Mouse (Mus musculus): ENCODE measurements around the gene Sulf2.

Gene Sulf2

DNA sequence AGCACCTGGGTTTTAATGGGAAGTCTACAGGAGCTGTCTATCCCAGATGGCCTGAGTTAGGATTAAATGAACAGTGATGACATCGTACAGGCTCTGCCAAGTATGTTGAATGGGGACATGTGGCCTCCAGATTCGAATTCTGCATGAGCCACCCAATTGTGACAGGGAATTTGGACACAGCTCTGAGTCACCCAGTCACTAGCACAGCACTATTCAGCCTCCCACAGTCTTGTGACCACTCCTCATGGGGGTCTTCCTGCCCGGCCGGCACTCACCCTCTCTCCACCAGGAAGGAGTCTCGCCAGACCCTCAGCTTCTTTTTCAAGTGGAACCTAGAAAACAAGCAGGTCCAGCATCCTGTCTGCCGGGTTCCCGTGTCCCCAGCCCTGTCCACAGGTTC lies 71.4 kb downstream of the Sulf2 start:
- DNase-seq = no peak

DNA sequence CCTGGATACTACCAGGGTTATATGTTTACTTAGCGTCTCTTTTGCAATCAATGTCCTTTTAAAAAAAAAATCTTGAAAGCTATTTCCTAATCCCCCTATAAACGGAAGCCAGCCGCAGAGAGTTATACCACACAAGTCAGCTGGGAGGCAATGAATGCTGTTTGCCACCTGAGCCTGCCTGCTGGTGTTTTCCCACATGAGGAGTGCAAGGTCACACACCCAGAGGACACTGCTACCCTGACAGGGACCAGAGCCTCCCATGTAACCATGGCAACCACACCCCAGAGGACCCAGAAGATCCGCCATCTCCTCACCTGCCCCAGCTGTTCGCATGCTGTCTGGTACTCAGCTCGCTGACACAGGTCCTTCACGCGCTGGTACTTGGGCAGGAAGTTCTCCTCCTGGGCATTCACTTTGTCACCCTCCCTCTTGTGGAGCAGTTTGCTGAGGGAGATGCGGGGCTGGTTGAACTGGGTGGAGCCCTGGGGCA lies 71.9 kb downstream of the Sulf2 start:
- DNase-seq = no peak

DNA sequence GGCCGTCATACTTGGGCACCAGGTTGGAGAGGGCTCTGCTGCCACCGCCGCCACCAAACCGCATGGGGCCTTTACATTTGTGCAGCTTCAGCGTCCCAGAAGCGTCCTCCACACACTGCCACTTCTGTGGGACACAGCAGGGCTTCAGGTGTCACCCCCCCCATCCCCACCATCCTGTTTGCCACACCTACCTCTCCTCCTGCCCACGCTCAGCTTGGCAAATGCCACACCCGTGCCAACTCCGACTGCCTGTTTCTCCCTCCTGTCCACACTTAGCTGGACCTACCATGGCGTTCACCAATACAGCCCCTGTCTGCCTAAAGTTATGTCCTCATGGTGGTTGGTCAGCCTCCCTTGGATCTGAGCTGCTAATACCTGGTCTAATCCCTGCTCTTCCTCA lies 72.8 kb downstream of the Sulf2 start:
- DNase-seq = no peak

DNA sequence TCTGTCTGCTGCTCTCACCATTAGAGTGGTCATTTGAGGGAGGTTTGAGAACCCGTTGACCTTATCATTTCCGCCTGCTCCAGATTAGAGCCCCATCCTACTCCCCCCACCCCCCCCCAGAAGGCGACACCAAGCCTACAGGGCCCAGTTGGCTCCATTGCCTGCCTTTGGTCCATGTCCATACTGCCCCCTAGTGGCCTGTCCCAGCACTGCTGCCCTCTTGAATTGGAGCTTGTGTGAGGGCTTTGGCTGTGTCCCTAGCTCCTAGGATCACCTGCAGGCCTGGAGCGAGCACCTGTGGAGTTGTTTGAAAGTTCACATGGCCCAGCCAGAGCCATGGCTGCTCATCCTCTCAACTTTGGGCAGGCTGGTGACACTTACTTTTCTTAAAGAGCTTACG lies 73.3 kb downstream of the Sulf2 start:
- DNase-seq = peak; percentile 79 to 89

DNA sequence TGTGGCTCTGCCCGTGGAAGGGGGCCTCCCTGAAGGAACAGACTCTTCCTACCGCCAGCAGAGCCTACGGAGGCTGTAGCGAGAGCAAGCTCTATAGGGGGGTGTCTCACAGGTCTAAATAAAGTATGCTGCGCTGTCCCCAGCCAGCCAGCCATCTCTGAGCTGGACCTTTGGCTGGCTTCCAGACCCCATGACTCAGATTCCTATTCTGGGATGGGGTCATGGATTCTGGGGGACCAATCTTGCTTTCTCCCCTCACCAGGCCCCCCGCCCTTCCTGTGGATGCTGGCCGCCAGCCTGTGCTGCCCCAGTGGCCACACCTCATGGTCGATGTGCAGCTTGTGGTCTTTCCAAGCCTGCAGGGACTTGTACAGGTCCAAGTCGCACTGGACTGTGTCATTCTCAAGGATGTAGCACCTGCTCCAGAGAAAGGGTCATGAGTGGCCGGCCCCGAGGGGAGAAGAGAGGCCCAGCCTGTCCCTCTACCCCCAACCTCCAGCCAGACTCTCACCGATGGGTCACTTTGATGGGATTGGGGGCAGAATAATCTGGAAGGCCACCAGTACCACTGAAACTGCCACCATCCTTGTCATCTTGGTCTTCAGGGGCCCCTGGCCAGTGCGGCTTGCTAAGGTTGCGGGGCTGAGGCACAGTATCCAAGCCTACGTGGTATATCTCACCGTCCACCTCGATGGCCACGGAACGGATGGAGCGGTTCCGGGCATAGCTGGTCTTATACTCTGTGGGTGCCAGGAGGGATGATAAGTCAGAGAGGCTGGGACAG lies 74.3 kb downstream of the Sulf2 start:
- no peak for DNase-seq

DNA sequence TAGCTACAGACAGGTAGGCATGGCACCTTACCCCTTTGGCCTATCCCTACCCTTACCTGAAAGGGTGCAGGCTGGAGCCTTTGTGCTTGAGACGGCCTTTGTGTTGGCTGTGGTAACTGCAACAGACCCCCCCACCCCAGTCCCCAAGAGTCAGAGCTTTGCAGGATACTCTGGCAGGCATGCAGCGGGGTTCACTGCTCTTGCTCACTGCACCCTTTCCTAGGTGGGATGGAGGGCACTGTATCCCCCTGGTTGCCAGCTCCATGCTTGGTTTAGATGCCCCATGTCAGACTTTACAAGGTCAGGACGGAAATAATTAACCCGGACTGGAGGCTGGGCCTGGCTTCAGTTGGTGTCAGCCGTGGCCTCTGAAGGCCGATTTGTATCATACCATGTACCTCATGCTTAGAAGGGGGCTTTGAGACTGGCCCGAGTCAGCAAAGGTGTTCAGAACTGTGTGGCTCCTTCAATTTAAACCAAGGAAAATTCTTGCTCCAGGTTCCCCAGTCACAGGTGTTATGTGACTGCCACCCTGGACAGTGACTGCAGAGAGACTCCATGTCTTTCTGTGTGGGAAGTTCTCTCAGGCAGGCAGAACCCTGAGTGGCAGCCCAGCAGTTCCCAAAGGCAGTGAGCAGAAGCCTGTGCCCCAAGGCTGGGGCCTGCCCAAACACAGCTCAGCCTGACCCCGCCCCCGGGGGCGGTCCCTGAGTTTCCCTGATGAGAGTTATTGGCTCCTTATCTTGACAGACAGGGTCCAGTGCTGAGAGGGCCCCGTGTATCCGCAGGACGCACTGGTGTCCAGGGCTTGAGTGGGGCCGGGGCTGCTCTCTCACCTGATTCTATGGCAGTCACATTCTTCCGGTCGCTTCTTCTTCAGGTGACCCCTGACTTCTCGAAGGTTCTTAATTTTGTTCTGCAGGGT lies 75.2 kb downstream of the Sulf2 start:
- no peak for DNase-seq

DNA sequence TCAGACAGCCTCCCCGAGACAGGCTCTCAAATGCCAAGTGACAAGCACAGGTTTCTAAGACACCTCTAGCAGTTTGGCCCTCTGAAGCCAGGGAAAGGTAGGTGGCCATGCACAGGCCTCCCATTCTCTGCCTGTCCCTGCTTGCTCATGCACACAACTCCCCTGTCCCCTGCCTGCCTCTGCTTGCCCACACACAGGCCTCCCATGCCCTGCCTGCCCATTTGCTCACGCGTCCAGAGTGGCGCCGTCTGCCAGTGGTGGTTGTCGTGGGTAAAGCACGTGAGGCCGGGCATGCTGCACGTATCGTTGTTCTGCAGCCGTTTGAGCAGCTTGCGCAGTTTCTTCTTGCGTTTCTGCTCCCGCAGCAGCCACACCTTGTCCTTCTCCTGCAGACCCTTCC lies 76.2 kb downstream of the Sulf2 start:
- DNase-seq = no peak

DNA sequence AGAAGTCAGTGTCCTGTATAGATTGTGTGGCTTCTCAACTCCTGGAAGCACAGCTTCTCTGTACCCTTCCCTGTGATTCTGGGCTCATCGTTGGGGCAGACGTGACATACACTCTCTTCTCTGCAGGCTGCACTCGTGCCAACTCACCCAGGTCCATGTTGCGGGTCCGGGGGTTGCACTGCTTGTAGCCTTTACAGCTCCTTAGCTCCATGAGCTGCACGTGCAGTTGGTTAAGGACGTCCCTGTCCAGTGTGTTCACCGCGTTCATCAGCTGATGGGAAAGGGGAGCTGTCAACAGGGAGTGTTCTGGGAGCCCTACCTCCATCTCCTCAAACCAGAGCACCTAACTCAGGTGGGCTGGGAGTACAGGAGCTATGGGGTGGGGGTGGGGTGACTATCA lies 78.1 kb downstream of the Sulf2 start:
- DNase-seq = no peak

DNA sequence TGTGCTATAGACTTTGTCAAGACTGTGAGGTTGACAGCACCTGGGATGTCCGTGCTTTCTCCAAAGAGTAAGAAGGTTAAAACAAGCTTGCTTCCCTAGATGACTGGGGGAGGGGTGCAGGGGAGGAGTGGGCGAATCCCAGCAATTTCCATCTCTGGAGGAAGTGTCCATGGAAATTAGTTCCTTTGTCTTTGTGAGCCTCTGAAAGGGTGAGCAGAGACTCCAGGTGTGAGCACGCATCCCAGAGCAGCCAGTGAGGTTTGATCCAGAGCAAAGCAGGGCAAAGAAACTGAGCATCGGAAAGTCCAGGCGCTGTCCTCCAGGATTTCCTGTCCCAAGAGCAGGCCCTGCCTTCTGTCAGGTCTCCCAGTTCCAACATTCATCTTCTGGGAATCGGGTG lies 81.1 kb downstream of the Sulf2 start:
- DNase-seq = no peak

DNA sequence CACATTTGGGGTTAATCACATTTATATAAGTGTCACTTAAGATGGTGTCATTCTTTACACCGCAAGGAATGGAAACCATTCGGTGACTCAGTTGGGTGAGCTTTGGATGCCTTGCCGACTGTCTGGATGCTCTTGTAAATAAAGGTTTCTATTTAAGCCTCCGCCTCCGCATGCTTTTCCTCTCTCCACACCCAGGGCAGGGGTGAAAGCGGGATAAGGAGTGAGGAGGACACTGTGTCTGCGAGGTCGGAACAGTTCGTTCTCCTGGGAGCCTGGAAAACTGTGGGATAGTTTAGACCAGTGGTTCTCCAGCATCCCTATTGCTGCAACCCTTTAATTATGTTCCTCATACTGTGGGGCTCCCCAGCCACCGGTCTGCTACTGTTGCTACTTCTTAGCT lies 82.4 kb downstream of the Sulf2 start:
- DNase-seq = no peak

DNA sequence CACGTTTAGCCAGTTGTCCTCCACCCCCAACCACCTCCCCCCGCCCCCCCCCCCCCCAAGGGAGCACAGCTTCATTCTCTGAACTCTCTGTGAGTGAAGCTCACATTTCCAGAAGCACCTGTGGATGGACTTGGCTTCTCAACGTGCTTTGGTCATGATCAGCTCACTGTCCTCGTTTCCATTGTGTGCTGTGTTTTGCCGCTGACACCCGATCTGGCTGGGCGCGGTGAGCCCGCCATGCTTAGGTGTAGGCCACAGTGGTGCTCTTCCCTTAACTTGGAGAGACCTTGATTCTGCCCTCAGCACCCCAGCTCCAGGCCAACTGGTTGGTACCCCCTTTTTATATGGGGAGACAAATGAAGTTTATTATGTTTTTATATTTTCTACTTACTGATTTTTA lies 83.6 kb downstream of the Sulf2 start:
- DNase-seq = no peak

DNA sequence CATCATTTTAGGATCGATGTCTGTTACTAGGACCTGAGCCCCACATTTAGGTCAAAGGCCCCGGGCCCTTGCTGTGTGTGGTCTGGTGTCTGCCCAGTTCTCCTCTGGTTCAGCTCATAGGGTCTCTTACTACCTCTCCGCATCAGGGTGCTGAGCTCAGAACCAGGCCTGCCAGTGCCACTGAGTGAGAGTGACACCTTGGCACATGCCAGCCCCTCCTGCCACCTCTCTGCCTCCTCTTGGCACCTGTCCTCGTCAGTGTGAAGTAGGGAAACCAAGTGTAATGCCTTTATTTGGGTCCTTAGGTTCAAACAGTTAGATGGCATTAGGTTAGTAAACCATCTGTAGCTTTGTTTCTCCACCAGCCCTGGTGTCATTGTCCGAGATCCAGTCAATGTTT lies 84.0 kb downstream of the Sulf2 start:
- no peak for DNase-seq

DNA sequence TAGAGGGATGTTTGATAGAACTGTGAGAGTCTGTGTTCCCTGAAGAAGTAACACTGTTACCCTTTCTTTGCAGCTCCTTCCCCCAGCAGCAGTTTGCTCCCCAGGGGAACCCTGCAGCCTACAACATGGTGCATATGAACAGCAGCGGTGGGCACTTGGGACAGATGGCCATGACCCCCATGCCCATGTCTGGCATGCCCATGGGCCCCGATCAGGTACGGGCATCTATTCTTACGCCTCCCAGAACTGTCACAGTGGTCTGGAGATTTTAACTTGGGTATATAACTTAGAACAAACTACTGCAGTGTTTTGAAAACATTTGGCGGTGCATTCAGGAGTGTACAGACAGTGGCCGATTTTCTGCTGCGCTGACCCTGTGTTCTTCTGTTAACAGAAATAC lies 85.7 kb downstream of the Sulf2 start:
- no peak for DNase-seq

DNA sequence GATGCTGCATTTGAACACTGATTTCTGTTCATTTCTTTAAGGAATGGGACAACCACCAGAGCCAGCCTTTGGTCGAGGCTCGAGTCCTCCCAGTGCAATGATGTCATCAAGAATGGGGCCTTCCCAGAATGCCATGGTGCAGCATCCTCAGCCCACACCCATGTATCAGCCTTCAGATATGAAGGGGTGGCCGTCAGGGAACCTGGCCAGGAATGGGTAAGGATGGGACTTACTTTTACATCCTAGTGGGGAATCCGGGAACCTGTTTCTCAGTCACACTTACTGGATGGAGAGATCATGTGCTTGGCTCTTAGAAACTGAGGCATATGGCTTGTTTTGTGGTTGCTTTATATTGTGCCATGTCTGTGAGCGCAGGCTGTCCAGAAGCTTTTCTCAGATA lies 86.3 kb downstream of the Sulf2 start:
- DNase-seq = no peak

DNA sequence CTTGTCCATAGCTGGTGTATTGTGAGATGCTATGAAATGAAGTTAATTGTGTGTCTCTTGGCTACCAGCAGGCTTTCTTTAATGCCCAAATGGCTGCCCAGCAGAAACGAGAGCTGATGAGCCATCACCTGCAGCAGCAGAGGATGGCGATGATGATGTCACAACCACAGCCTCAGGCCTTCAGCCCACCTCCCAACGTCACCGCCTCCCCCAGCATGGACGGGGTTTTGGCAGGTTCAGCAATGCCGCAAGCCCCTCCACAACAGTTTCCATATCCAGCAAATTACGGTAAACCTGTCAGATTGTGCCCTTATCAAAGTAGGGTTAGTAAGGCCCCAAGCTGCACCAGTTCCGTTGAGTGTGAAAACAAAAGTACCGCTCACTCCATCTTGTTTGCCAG lies 87.2 kb downstream of the Sulf2 start:
- no peak for DNase-seq

DNA sequence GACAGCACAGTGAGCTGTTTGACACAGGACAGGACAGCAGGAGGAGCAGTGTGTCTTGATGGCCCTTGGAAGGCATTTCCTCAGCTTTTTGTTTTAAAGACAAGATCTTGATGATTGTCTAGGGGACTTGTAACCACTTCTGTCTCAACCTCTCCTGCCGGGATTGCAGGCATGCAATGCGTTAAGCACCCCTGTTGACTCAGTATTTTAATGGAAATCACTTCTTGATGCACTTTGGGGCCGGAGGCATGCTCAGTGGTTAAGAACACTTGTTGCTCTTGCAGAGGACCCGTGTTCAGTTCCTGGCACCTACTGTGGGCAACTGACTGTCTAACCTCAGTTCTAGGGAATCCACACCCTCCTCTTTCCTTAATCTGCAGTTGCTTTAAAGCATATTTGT lies 89.0 kb downstream of the Sulf2 start:
- no peak for DNase-seq

DNA sequence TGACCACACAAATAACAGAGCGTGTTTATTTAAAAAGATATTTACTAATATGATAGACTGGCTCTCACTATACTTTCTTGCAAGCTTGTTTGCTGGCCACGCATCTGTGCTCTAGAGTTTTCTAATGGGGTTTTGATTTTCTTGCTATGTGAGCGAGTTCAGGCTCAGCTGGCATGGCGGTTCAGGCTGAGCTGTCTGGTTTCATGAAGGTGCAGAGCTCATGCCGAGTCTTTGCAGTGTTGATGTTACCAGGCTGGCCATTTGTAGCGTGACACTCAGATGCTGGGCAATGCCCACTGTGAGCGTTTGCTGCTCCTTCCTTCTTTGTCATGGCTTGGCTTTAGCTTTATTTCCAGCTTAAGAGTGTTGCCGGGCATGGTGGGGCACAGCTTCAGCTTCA lies 93.0 kb downstream of the Sulf2 start:
- no peak for DNase-seq

DNA sequence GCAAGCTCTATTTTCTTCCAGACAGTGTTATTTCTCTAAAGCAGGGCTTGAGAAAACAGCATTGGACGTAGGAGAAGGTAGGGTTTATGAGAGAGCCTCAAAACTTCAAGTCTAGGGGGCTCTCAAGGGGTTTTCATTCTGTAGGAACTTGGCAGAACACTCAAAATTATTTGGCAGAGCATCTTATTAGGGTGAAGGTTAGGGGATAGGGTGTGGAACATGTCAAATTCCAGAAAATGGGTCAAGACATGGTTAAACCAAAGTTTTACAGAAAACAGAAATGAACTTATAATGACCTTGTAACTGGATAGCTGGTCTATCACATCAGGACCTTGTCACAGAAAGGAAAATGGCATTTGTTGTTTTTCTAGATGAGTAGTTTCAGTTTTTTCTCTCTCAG lies 93.5 kb downstream of the Sulf2 start:
- no peak for DNase-seq

DNA sequence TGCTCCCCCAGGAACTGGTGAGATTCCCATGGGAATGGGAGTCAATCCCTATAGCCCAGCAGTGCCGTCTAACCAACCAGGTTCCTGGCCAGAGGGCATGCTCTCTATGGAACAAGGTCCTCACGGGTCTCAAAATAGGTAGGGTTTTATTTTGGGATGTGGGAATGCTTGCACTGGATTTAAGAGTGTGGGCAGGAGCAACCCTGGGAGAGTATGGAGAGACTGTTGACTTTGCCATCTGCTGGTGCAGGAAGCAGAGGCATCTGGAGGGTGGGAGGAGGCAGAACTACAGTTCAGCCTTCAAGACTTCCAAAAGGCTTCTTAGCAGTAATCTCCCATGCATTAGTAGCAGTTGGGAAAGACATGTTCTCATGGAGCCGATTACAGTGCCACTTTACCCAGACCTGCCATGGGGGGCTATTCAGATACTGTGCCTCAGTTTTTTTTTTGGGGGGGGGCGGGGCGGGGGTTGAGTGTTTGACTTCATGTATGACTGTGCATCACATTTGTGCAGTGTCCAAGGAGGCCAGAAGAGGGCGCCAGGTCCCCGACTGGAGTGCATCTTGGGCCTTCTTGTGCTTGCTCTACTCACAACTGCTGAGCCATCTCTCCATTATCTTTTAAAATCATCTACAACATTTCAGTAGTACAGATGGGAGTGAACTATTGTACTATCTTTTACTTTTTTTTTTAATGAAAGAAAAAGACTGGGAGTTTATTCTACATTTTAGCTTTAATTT lies 95.6 kb downstream of the Sulf2 start:
- DNase-seq = peak; percentile 50 to 72

DNA sequence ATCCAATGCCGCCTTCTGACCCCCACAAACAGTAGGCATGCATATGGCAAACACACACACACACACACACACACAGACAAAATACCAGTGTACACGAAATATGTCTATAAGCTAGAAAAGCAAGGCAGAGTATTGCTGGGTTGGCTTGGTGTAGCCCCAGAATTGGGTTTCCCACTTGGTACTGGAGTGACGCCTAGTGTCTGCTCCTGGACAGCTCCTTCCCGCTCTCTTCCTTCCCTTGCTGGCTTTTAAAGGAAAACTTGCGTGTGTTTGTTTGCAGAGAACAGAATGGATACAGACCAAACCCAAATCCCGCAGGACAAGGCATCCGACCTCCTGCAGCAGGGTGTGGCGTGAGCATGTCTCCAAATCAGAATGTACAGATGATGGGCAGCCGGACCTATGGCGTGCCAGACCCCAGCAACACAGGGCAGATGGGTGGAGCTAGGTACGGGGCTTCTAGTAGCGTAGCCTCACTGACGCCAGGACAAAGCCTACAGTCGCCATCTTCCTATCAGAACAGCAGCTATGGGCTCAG lies 101.4 kb downstream of the Sulf2 start:
- DNase-seq = peak; percentile 19 to 21

DNA sequence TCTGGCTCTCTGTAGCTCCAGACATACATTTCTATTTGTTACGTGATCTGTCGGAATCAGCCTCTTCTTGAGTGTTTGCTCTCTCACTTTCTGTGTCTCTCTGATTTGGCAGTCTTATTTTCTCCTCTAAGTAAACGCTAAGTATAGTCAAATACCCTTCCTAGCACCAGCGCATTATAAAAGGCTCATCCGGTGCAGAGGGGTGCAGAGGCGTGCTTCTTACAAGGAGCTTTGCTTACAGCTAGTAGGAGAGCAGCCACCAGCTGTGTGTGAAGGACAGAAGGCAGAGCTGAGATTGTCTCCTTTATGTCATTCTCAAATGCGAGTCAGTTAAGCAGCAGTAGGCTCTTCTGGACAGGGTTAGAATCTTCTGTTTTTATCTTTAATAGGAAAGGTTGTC lies 103.5 kb downstream of the Sulf2 start:
- DNase-seq = no peak

DNA sequence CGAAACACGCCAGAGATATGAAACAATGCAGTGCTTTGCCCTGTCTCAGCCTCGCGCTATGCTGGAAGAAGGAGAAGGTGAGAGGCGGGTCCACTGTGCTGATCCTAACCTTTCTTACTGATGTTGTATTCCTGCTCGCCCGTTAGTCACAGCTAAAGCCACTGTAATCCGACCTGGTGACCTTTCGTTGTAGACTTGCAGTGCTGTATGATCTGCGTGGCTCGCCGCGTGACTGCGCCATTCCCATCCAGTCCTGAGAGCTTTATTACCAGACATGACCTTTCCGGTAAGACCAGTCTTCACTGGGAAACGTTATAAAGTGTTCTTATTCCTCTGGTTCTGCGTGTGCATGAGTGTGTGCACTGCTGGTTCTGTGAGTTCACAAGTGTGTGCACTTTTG lies 104.0 kb downstream of the Sulf2 start:
- no peak for DNase-seq

DNA sequence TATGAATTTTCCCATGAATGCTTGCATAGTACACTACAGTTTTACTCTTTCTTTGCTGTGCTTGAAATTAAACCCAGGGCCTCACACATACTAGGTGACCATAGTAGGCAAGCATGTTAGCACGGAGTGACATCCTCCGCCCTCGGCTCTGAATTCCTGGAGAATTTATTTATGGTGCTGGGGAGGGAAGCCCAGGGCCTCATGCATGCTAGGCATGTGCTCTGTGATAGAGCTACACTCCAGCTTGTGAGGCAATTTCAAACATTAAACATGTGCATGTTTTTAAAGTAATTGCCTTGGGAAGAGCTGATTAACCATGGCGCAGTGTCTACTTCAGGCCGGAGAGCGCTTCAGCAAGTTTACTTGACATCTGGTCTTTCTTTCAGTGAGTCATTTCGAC lies 106.6 kb downstream of the Sulf2 start:
- DNase-seq = no peak

Data from cerebellum, postnatal 14 days (tissue).